Mouse (Mus musculus) hindbrain, embryonic 11.5 days (tissue): ENCODE data around the gene Uhmk1. TPM values are rescaled to one million over a fixed set of nuclear protein-coding genes. Genes with fewer than 3 reads are reported as not detected.

Experiments
- ATAC-seq: fragments of 200-750 bp; cut with Nextera tagmentation; 2 replicates; pipeline ENCODE4 v1.8.0; 2017; ENCODE audit warnings: mild to moderate bottlenecking, moderate TSS enrichment, moderate library complexity; ENCODE audit not compliant: low FRiP score
- DNase-seq: peaks from one replicate; pipeline ENCODE4 v3.0.0-alpha.2; 2015; ENCODE audit warnings: low spot score
- H3K27ac ChIP-seq: fragments of 300-500 bp; sonication (generic); 2 replicates; pipeline ENCODE4 v1.5.1; 2014; ENCODE audit warnings: mild to moderate bottlenecking, low read depth, low read length
- H3K27me3 ChIP-seq: fragments of 300-500 bp; sonication (generic); 2 replicates; pipeline ENCODE4 v1.6.1; 2014; ENCODE audit warnings: mild to moderate bottlenecking, low read length, moderate library complexity, mixed read lengths; ENCODE audit not compliant: control insufficient read depth, insufficient read depth
- H3K36me3 ChIP-seq: fragments of 300-500 bp; sonication (generic); 2 replicates; pipeline ENCODE4 v1.6.1; 2014; ENCODE audit warnings: mild to moderate bottlenecking, low read length, moderate library complexity, mixed read lengths; ENCODE audit not compliant: control insufficient read depth, insufficient read depth
- H3K4me1 ChIP-seq: fragments of 300-500 bp; sonication (generic); replicated peaks from 2 replicates; pipeline ENCODE4 v1.6.1; 2014; ENCODE audit warnings: low read length, mixed read lengths; ENCODE audit not compliant: control insufficient read depth, insufficient read depth
- H3K4me2 ChIP-seq: fragments of 300-500 bp; sonication (generic); replicated peaks from 2 replicates; pipeline ENCODE4 v1.6.1; 2014; ENCODE audit warnings: mild to moderate bottlenecking, low read depth, low read length
- H3K4me3 ChIP-seq: fragments of 300-500 bp; sonication (generic); 2 replicates; pipeline ENCODE4 v1.5.1; 2014; ENCODE audit warnings: low read depth, low read length
- H3K9ac ChIP-seq: fragments of 300-500 bp; sonication (generic); 2 replicates; pipeline ENCODE4 v1.6.1; 2014; ENCODE audit warnings: low read depth, low read length
- H3K9me3 ChIP-seq: fragments of 300-500 bp; sonication (generic); 2 replicates; pipeline ENCODE4 v1.6.1; 2016; ENCODE audit warnings: low read length; ENCODE audit not compliant: control insufficient read depth
- WGBS: fragments of 180-500 bp; shearing (Covaris S2); extraction: QIAGEN DNeasy Blood & Tissue Kit; methylation state at CpG from one replicate; pipeline ENCODE4 v1.1.7; 2014; 5-methylcytosine and 5-hydroxymethylcytosine counted together
- polyA plus RNA-seq: library from polyadenylated mRNA; unstranded; fragments of >200 nt; fragmentation: Nextera tagmentation; extraction: Ambion mirVana; gene quantifications from 2 replicates; pipeline ENCODE4 v1.2.1, GENCODE M21; 2014

Uhmk1 gene
- polyA plus RNA-seq, 1 experiment from 2014 or later = 13.6 TPM

DNA sequence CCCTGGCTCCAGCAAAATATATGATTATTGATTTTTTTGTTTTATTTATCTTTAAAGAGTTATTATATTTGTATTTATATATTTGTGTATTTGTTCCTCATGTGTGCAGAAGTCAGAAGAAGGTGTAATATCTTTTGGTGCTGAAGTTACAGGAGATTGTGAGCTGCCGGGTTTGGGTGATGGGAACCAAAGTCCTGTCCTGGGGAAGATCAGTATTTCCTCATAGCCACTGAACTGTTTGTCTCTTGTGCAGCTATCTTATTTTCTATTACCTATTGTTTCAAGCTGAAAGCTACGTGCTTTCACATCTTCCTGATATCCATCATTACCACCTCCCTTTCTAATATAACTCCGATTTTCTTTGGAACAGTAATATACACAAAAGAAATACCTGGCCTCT lies 393 bp upstream of the Uhmk1 start:
- no peak overlapping the region for H3K27ac ChIP-seq
- H3K4me3 ChIP-seq = peak overlapping the region; percentile 94
- no peaks in the 10 kb centered on the region for H3K36me3 ChIP-seq
- H3K4me2 ChIP-seq = peak overlapping the region; percentile 42
- DNase-seq = peak; percentile 6
- no peaks in the 10 kb centered on the region for H3K4me1 ChIP-seq
- H3K27me3 ChIP-seq = 0 out of 2 replicates have a peak, but pooled peaks cover 2% of the 10 kb centered on the region
- no peaks in the 10 kb centered on the region for H3K9me3 ChIP-seq
- 74% methylated on average over 3 of the region's 3 CpGs for WGBS
- peak overlapping the region; percentile 94; the same call in 1 of the 2 replicates for H3K9ac ChIP-seq
- 0 out of 2 replicates have a peak, but pooled peaks have one; percentile 20 for ATAC-seq

DNA sequence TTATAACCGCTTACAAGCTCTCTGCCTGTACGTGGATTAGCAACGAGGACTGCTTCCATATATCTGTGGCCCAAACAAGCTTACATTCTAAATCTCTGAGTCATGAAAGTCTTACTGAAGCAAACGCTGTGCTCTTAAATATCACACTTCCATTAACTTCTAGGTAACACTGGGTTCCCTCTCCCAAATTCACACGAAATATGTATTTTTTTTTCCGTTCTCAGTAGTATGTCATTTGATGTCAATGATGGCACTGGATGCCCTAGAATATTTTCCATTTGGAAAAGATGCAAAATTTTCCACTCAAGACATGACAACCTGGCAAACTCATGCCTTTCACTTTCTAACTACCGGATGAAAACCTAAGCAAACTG lies 827 bp downstream of the Uhmk1 start:
- 47% methylated on average over 7 of the region's 7 CpGs for WGBS
- H3K9ac ChIP-seq = peak overlapping the region; percentile 94
- H3K4me1 ChIP-seq = no peaks in the 10 kb centered on the region
- ATAC-seq (no peak), DNase-seq (no peak)
- H3K4me3 ChIP-seq = peak overlapping the region; percentile 94
- no peaks in the 10 kb centered on the region for H3K36me3 ChIP-seq
- H3K27me3 ChIP-seq = 0 out of 2 replicates have a peak, but pooled peaks cover 2% of the 10 kb centered on the region
- peak overlapping the region; percentile 42 for H3K4me2 ChIP-seq
- H3K27ac ChIP-seq = no peak overlapping the region
- H3K9me3 ChIP-seq = no peaks in the 10 kb centered on the region

- Histone ChIP-seq H3K27me3 (0 out of 2 replicates have a peak, but pooled peaks cover 2% of the 10 kb centered on the region), H3K4me2 (no peak overlapping the region), H3K36me3 (no peaks in the 10 kb centered on the region), H3K9ac (no peak overlapping the region), H3K27ac (no peak overlapping the region), H3K4me1 (no peaks in the 10 kb centered on the region), H3K9me3 (no peaks in the 10 kb centered on the region), H3K4me3 (no peak overlapping the region)
- 94% methylated on average over 10 of the region's 10 CpGs for WGBS
- ATAC-seq (no peak), DNase-seq (no peak)
Observed at GRCm38 (mm10) chr1:170213181-170213879, 1.9 kb downstream of the Uhmk1 start.

DNA sequence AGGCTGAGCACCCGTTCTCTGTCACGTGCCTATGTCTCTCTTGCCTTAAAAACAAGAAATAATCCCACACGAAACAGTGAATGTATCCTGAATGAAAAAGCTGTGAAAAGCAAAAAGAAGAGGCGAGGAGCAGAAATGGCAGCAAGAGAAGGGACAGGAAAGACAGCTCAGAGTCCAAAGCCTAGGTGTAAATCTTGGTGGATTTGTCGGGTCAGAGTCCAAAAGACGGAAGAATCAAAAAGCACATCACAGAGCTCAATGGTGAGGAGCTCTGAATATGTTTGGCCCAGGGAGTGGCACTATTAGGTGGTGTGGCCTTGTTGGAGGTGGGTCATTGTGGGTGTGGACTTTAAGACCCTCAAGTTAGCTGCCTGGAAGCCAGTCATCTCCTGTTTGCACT lies 8.8 kb downstream of the Uhmk1 start:
- DNase-seq (no peak), ATAC-seq (no peak)
- Histone ChIP-seq H3K27ac (no peak overlapping the region), H3K4me2 (no peak overlapping the region), H3K36me3 (peaks cover 8% of the 10 kb centered on the region), H3K4me1 (no peaks in the 10 kb centered on the region), H3K27me3 (no peaks in the 10 kb centered on the region), H3K4me3 (no peak overlapping the region), H3K9me3 (no peaks in the 10 kb centered on the region), H3K9ac (no peak overlapping the region)
- 94% methylated on average over 6 of the region's 6 CpGs for WGBS

GRCm38 (mm10) chr1:170200379-170200778 lies 14.8 kb downstream of the Uhmk1 start:
- Histone ChIP-seq H3K27ac (no peak overlapping the region), H3K36me3 (no peaks in the 10 kb centered on the region), H3K9ac (no peak overlapping the region), H3K4me1 (no peaks in the 10 kb centered on the region), H3K27me3 (no peaks in the 10 kb centered on the region), H3K9me3 (no peaks in the 10 kb centered on the region), H3K4me3 (no peak overlapping the region), H3K4me2 (no peak overlapping the region)
- DNase-seq = peak; percentile 42
- ATAC-seq = no peak
- 82% methylated on average over 3 of the region's 3 CpGs for WGBS

GRCm38 (mm10) chr1:170196211-170196610 lies 19.0 kb downstream of the Uhmk1 start:
- H3K27me3 ChIP-seq = no peaks in the 10 kb centered on the region
- no peaks in the 10 kb centered on the region for H3K9me3 ChIP-seq
- H3K4me3 ChIP-seq = no peak overlapping the region
- no peak overlapping the region for H3K27ac ChIP-seq
- no peak overlapping the region for H3K9ac ChIP-seq
- no peak for DNase-seq
- no peak for ATAC-seq
- WGBS = 93% methylated on average over 8 of the region's 8 CpGs
- no peak overlapping the region for H3K4me2 ChIP-seq
- H3K4me1 ChIP-seq = no peaks in the 10 kb centered on the region
- no peaks in the 10 kb centered on the region for H3K36me3 ChIP-seq

DNA sequence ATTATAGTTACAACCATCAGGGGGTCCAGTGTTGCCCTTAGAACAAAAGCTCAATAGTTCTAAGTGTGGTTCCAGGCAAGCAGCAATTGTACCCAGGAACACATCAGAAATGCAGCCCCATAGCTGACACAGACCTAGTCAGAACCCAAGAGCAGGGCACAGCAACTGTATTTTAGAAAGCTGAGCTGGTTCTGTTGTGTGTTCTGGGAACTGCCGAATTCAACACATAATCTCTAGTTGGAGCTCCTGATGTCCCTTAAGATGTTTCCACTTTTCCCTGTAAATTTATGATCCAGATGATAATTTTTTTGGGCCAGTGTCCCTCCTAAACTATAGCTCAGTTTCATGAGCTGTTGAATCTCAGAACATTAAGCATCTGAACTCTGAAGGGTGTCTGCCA lies 23.3 kb downstream of the Uhmk1 start:
- no peak for DNase-seq
- WGBS = 89% methylated on average over 1 of the region's 1 CpGs
- Histone ChIP-seq H3K4me2 (no peak overlapping the region), H3K9me3 (no peaks in the 10 kb centered on the region), H3K36me3 (no peaks in the 10 kb centered on the region), H3K27ac (no peak overlapping the region), H3K27me3 (no peaks in the 10 kb centered on the region), H3K4me1 (no peaks in the 10 kb centered on the region), H3K4me3 (no peak overlapping the region), H3K9ac (no peak overlapping the region)
- ATAC-seq = no peak

DNA sequence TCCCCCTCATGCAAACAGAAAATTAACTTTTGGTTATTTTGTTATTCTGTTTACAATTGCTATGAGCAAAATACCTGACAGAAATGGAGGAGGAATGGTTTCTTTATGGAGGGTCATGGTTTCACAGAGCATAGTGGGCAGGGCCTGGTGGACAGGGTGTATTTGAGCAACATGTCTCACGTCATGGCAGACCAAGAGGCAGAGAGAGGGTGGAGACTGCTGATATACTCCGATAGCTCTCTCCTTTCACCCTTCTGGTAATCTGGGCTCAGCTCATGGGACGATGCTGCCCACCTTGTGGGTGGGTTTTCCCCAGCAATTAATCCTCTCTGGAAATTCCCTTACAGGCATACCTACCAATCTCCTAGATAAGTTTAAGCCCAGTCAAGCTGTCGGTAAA lies 25.0 kb downstream of the Uhmk1 start:
- DNase-seq (no peak), ATAC-seq (no peak)
- Histone ChIP-seq H3K9ac (no peak overlapping the region), H3K4me1 (no peaks in the 10 kb centered on the region), H3K9me3 (no peaks in the 10 kb centered on the region), H3K4me2 (no peak overlapping the region), H3K27ac (no peak overlapping the region), H3K36me3 (no peaks in the 10 kb centered on the region), H3K27me3 (no peaks in the 10 kb centered on the region), H3K4me3 (no peak overlapping the region)
- 88% methylated on average over 4 of the region's 4 CpGs for WGBS

DNA sequence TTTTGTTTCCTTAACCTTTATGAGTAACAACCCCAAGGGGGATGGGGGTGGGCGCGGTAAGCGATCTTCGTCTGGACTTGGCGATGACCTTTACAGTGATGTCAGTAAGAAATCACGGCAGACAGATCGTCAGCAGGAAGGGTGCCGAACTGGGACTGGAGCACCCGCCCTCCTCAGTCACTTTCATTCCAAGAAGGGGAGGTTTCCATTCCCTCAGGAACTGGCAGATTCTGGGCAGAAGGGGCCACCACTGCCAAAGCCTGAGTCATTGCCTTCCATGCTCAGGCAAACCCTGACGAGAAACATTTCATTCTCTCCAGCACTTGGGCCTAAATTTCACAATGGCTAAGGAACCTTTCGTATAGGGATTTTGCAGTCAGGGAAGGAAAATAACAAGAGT lies 26.6 kb downstream of the Uhmk1 start:
- 84% methylated on average over 11 of the region's 11 CpGs for WGBS
- Histone ChIP-seq H3K4me1 (no peaks in the 10 kb centered on the region), H3K9me3 (no peaks in the 10 kb centered on the region), H3K36me3 (no peaks in the 10 kb centered on the region), H3K4me3 (no peak overlapping the region), H3K27ac (no peak overlapping the region), H3K9ac (no peak overlapping the region), H3K4me2 (no peak overlapping the region), H3K27me3 (no peaks in the 10 kb centered on the region)
- ATAC-seq = no peak
- DNase-seq = no peak
